Mouse (Mus musculus): Measurements from ENCODE around the gene Slc13a4.

Gene Slc13a4

DNA sequence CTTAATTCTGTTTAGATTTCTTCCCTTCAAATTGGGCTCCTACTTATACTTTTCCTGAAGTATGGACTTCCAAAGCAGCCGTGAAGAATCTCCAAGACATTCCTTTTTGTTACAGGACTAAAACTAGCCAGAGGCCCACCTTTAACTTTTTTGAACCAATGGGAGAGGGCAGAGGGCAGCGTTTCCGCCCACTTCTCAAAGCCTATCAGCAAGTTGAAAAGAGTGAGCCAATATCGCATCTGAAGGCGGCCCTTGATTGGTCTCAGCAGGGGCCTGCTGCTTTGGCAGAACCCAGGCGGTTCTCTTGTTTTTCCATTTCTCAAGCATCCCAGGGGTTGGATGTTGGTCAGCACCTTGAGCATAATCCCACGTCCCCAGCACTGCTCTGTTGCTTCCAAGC lies at the start of gene Slc13a4:
Gene Slc13a4 (minus strand): TSS at position 95 of the 400 bp plus-strand sequence.
- no peak for DNase-seq (ENCODE audit: low spot score)

DNA sequence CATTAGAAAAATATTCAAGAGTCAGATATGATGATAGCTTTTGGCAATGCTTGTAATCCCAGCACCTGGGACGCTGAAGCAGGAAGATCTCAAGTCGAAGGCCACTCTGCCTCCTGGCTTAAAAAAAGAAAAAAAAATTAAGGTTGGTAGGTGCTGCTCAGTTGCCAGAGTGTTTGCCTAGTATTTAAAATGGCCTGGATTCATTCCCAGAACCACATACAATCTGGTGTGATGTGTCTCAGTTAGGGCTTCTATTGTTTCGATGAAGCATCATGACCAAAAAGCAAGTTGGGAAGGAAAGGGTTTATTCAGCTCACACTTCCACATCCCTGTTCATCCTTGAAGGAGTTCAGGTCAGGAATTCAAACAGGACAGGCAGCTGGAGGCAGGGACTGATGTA lies 47.4 kb upstream of the Slc13a4 start:
- DNase-seq (ENCODE audit: low spot score) = no peak

DNA sequence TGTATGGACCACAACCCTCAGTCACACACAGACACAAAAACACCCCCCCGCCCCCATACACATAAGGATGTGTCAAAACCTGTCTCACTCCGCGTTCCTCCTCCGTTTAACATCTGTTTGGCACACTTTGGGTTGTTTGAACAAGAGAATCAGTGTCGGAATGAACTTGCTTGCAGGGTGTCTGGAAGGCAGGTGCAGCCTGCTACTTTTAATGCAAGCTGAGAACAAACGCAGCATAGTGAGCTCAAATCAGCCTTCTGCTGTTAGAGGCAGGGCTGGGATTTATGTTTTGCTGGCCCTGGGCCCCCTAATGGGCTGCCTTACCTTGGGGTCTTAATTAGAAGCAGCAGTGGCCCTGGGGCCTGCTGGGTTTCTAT lies 46.7 kb upstream of the Slc13a4 start:
- no peak for DNase-seq (ENCODE audit: low spot score)

DNA sequence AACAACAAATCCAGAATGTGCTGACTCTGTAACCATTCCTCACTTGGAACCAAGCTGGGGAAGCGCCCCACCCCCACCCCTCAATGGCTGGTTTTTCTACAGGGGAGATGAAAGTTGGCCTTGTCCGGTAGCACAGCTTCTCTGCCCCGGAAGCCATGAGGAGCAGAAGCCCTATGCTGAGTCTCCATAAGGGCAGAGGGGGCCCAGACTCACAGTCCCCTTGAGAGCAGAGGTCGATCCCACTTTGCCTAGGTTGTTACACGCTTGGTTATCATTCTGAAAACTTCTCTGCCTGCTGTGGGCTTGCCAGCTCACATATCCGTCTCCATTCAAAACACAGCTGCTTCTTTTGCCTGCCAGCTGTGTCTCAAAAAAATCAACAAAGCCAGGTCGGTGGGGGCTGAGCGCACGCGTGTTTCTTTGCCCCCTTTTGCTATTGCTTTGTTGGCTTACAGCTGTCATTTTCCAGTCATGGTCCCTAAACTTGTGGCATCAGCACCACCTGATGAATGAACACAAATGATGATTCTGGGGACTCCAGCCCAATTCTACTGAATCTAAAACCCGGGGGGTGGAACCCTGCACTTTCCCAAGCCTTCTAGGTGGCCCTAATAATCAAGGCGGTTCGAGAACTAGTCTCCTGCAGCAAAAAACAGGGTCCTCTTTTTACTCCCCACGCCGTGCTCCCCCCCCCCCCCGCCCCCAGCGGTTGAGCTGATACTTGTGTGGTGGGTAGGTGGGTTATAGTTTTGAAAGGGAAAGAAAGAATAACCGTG lies 46.1 kb upstream of the Slc13a4 start:
- no peak for DNase-seq (ENCODE audit: low spot score)

DNA sequence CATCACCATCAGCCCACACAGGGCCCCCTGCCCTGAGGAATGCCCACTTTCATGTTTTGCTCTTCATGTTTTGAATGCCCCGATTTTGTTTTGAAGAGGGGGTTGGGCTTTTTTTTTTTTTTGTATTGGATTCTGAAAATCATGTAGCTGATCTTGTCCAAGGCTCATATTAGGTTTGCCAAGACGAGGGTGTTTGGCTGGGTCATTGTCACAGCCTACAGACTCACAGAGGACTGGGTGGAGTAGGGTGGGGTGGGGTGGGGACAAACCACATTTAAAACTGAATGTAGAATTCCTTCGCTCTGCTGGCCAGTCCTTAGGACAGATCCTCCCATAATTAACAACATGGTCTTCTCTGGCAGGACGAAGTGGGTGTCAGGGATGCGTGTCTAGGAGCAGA lies 45.5 kb upstream of the Slc13a4 start:
- no peak for DNase-seq (ENCODE audit: low spot score)

DNA sequence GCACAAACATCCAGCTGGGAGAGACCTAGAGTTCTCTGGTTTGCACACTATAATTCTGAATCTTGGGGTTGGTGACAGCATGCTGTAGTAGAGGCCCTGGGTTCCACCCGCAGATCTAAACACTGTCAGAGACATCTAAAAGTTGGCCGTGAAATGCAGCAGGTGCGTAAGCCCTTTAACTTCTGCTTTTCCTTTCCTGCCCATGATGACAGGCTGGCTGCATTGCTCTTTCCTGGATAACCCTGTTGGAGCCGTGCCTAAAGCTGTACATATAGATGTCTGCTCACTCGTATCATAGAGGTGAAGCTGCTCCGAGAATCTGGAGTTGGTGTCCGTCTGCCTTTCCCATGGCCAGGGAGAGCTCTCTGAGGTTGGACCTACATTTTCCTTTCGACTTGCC lies 44.9 kb upstream of the Slc13a4 start:
- no peak for DNase-seq (ENCODE audit: low spot score)

DNA sequence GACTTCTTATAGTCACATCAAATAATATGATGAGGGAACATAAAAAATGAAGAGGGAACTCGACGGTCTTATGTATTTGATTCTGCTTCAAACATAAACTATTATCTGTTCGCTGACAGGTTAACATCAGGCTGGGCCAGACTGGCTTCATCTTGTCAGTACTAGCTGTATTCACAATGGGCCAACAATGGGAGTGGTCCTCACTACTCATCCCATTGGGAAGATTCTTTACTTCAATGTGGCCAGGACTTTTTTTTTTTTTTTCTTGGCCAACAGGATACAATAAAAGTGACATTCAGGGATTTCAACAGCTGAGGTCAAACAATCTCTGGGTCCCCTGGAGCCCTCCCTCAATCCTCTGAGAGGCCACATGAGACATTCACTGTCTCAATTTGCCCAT lies 43.9 kb upstream of the Slc13a4 start:
- DNase-seq (ENCODE audit: low spot score) = no peak

DNA sequence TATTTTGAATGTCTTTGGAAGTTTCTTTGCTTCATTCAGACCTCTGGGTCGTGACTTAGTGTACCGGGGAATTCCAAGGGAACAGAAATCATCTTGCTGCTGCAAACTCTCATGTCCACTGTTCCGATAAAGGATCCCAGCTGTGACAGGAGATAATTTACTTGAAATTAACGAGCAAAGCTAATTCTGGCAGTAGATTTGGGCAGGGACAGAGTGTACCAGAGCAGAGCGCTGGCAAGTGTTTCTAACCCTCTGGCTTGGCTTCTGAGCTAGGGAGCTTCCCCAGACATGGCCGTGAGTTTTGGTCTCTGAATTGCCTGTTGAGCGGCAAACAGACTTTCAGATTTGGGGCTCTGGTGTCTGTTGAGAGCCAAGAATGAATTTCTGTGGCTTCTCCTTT lies 41.9 kb upstream of the Slc13a4 start:
- peak; percentile 67 for DNase-seq (ENCODE audit: low spot score)

DNA sequence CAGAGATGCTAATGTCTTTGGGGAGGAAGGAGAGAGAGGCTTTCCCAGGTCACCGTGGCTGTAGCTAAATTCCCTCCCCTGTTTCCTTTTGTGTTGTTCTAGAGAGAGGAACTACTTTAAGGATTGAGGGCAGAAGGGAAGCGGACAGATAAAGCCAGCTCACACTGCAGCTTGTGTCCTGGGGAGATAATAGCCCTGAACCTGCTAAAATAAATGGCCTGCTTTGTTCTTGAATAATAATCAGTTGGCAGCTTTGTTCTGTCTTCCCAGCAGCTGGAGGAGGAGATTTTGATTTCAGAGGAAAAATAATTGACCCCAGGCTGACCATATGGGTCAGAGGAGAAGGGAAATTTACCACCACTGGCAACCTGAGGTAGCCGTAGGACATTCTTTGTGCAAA lies 30.7 kb upstream of the Slc13a4 start:
- no peak for DNase-seq (ENCODE audit: low spot score)

DNA sequence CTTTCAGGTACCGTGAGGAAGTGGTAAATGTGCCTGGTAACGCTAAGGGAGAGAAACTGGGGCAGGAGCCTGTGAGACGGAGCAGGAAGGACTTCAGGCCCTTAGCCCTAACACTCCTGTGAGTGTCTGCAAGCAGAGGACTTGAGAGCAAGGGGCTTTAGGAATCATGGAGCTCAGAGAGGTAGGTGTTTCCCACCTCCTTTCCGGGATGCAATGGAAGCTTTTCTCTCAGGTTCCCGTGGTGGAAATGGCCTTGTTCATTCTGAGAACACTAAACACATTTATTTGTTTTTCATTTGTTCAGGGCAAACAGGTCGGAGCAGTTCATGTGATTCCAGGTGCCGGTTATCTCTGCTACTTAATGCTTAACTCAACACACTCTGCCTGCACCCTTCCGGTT lies 29.9 kb upstream of the Slc13a4 start:
- no peak for DNase-seq (ENCODE audit: low spot score)

DNA sequence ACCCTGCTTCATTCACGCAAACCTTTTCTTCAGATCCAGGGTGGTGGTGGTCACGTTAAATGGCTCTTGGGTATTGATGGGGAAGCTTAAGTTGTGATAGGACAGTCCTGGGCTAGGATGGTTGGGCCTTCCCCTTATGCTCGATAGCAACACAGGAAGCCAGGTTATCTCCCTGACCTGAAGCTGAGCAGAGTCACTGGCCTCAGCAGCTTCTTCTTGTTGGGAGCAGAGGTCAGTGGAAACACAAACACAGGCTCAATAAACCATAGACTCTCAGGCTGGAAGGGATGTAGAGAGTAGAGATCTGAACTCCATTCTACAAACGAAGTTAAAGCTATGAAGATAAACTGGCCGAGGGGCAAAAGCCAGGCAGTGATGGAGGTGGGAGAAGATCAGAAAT lies 27.5 kb upstream of the Slc13a4 start:
- no peak for DNase-seq (ENCODE audit: low spot score)

DNA sequence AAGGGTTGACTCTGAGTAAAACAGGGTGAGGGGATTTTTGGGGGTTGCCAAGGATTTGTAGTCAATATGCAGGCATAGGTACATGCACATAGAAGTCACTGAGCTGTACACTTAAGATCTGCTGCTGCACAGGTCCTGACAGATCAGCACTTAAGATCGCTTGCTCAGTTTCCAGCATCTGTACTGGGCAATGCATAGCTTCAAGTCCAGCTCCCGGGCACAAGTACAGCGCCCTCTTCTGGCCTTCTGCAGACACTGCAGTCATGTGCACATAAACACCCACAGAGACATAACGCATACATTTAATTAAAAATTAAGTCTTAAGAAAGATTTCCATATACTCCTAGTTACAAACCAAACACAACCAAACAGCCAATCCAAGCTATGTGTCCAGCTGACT lies 26.3 kb upstream of the Slc13a4 start:
- no peak for DNase-seq (ENCODE audit: low spot score)

DNA sequence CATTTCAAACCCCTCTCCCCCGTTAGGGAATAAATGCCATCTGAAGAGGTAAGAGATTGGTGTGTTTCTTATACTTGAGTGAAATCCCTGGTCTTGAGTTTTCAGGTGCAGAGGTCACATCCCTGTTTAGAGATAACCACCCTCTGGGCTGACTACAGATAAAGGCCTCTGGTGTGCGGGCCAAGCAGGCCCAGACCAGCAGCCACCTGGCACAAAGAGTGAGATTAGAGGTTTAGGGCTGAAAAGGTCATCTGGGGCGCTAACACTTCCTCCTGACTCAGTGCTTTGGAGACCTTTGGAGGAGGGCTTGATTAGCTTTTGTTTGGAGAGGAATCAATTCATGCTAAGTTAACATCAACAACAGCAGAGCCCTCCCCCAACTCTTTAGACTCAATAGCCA lies 25.7 kb upstream of the Slc13a4 start:
- no peak for DNase-seq (ENCODE audit: low spot score)

DNA sequence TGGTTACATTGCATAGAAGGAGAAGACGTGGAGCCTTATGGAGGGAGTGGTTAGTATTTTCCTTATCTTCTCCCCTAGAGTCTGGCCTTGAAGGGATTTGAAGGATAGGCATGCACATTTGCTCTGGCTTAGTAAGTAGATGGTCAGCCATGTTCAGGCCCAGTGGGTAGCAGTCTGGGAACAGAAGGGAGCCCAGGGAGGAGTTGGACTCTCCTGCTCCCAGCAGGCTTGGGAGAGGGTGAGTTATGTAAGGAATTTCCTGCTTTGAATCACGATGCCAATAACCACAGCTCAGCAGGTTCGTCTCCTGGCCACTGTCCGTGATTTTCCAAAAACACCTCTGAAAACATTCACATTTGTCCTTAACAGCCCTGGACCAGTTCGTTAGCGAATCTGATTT lies 22.9 kb upstream of the Slc13a4 start:
- no peak for DNase-seq (ENCODE audit: low spot score)

DNA sequence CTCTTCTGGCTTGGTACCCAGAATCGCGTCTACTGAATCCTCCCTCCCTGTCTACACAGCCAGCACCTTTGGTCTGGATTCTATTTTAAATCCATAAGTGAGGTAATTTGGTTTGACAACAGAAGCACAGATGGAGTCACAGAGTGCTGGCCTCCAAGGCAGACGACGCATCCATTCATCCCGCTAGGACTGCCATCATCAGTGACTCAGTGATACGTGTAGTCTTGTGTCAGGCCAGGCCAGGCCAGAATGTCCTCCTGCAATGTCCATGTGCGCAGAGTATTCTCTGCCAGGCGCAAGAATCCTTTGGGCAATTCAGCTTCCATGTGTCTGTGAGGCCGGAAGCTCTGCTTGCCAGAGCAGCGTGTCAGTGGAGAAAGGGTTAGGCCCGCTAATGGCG lies 22.0 kb upstream of the Slc13a4 start:
- DNase-seq (ENCODE audit: low spot score) = no peak

DNA sequence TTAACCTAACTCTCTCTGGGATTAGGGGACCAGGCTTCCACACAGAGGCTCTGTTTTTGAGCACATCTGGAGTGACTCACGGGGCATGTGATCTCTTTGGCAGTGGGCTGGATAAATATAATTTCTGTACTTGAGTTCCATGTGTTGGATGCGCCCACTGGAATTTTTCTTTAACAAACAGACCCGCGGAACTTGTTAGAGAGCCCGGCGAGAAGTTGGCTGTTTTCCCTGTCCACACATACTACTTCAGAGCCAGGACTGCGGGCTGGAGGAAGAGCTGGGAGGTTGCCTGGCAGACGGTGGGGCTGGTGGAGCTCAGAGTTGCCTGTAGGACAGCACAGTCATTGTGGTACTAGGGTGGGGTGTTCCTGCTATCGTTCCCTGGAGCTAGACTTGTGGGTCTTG lies 18.2 kb upstream of the Slc13a4 start, which contains the start of gene Fam180a:
Gene Fam180a (minus strand): TSS at position 31 of the 405 bp plus-strand sequence.
- DNase-seq (ENCODE audit: low spot score) = peak; percentile 74

DNA sequence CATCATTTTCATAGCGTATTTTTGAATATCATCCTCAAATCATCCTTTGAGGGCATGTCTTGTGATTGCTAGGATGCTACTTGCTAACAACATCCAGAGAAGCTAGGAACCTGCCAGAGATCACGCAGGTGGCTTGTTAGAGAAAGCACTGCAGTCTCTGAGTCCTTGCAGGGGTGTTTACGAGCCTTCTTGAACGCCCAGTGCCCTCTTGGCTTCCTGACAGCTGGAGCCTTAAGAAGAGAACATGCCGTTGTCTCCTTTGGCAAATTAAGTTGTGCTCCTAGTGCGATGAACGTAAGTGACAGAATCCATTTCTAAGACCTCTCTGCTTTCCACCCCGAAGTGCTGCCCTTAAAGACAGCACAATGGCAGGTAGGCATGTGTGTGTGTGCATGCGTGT lies 16.4 kb upstream of the Slc13a4 start:
- no peak for DNase-seq (ENCODE audit: low spot score)

DNA sequence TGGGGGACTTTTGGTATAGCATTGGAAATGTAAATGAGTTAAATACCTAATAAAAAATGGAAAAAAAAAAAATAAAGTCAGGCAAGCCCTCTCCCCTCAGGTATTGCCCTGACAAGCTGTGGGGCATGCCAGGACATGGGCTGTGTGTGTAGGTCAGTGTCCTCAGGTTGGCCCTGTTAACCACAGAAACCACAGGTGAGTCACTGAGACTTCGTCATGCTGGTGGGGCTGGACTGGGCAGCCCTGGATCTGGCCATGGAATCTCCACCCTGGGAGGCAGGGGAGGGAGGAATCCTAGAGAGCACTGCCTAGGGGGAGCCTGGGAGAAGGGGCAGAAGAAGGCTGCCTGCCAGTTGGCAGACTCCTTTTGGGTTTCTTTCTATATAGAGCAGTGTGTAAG lies 15.1 kb upstream of the Slc13a4 start:
- DNase-seq (ENCODE audit: low spot score) = peak; percentile 88

DNA sequence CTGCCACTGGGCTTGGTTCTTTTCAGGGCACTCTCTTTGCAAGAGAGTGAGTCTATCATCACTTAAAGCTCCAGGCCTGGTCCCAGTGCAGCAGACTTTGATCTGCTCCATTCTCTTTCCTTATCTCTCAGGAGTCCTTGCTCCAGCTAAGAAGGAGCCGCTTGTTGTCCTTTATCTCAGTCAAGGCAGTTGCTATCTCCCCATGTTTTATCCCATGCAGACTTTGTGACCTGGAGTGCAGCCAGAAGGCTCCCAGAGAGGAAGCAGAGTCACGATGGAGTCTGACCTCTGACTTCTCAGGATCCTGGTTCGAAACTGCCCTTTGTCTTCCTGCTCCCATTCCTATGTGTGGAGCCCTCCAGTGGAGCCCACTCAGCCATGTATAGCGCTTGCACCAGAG lies 13.2 kb upstream of the Slc13a4 start:
- no peak for DNase-seq (ENCODE audit: low spot score)

DNA sequence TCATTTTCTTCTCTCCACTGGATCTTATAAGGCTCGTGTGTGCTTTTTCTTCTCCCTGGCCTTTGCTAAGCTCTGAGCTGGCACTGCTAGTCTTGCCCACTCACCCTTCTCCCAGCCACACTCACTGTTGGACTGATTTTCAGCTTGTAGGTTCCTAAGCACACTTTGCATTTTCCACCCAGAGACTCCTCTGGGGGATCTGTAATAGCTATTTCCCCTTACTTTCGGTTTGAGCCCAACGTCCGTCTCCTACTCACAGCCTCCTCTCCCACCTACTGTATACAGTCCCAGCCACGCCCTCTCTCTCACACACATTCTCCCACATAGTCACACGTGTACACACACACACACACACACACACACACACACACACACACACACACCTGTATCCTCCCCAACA lies 11.9 kb upstream of the Slc13a4 start:
- DNase-seq (ENCODE audit: low spot score) = no peak

DNA sequence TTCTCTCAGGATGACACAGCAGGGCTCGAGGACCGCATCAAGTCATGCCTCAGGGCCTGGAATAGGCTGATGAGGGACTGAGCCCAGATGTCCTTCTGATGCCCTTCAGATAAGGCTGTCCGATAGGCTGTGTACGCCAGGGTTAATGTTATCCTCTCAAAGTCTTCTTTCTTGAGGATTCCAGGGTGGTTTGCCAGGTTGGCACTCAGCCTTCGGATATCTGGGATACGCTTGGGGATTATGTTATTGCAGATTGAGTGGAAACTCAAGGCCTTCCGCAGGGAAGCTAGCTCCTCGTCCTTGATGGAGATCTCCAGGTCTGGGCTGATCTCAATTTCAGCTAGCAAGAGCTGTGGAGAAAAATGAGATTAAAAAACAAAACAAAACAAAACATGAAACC lies 5.6 kb upstream of the Slc13a4 start:
- DNase-seq (ENCODE audit: low spot score) = no peak

DNA sequence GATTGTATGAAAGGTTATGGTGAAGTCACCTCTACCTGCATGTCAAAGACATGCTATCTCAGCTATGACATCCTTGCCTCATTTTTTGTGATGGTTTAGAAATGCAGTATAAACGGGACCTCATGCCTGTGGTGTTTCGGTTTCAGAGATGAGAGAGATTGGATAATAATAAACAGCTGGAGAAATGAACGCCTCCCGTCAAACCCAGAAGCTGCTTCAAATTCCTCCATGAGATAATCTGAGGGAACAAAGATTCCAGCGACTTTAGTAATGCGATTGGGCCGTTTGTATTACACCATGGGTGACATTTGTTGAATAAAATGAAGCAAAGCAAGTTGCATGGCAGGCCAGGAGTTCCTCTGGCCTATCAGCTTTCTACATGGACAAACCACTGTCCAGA lies 1.5 kb upstream of the Slc13a4 start:
- no peak for DNase-seq (ENCODE audit: low spot score)

DNA sequence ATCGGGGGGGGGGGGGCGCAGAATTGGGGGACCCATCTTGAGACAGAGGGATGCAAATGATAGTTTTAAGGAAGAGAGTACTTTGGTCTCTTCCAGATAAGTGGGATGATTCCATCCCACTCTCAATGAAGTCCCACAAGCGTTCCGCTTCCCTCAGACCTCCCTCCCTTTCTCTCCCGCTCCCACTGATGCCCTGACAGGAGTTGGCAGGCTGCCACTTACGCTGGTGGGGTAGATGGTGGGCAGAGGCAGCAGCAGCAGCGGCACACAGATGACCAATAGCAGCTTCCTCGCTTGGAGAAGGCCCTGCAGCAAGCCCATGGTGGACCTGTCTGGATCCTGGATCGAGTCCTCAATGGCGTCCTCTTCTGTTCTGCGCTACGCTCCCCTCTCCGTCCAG lies 795 bp downstream of the Slc13a4 start:
- DNase-seq (ENCODE audit: low spot score) = no peak

DNA sequence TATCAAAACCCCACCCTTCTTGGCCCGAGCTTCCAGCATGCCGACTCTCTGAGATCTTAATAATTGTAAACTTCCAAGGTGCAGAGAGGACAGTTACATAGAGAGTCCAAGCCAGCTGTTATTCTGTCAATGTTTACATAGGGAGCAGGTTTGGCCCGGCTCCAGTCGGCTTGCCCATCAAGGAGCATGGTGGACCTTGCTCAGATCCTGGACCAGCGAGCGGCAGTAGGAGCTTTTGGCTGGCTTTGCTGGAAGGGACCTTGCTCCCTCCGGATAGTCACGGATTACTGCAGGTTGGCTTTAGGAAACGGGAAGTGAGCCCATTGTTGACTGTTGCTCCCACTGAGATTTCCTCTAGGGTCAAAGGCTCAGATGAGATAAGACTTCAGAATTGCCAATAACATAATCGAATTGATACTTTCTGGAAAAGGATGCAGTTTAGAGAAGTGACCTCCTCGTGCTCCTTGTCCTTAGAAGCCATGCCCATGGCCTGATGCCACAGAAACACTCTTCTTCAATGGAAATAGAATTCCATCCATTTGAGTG lies 4.5 kb downstream of the Slc13a4 start:
- no peak for DNase-seq (ENCODE audit: low spot score)
